Mouse (Mus musculus) ovary, postnatal 36 days (tissue): ENCODE measurements around the gene Ifna15.
"Not testable (repeated sequence)": the region's sequence is repeated elsewhere in the genome, so short reads cannot be mapped to it uniquely, and the experiment has no call there.

Experiments
- DNase-seq: peaks from one replicate; pipeline ENCODE4 v3.0.0; 2022; ENCODE audit warnings: low spot score, mixed read lengths

Gene Ifna15

DNA sequence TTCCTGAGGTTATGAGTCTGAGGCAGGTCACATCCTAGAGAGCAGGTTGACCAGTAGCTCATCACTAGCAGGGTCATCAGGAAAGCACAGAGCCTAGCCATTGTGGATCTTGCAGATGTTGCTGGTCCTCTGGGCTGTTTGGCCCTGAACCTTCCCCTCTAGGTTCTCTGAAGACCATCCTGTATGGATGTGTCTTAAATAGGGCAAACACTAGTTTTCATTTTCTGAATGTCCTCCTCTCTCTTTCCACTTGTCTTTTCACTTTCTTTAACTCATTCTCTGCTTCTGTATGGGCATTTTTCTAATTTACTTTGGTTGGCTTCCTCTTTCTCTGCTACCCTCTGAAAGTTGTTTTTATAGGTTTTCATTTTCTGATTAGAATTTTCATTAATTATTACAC lies at the start of gene Ifna15:
Gene Ifna15 (minus strand): TSS at position 101 of the 400 bp plus-strand sequence.
- DNase-seq = not testable (repeated sequence)

DNA sequence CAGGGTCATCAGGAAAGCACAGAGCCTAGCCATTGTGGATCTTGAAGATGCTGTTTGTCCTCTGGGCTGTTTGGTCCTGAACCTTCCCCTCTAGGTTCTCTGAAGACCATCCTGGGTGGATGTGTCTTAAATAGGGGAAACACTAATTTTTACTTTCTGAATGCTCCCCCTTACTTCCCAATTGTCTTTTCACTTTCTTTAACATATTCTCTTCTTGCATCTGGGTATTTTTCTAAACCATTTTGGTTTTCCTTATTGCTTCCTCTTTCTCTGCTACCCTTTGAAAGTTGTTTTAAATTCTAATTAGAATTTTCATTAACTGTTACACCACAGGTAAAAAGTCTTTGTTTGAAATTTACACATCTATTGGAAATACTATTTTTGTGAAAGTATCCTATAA lies 45.2 kb upstream of the Ifna15 start, which contains the start of gene Ifna12:
Gene Ifna12 (minus strand): TSS at position 101 of the 400 bp plus-strand sequence.
- no peak for DNase-seq

DNA sequence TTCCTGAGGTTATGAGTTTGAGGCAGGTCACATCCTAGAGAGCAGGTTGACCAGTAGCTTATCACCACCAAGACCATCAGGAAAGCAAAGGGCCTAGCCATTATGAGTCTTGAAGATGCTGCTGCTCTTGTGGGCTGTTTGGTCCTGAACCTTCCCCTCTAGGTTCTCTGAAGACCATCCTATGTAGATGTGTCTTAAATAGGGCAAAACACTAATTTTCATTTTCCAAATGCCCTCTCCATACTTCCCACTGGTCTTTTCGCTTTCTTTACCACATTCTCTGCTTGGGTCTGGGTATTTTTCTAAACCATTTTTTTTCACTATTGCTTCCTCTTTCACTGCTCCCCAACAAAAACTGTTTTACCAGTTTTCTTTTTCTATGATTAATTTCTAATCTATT lies 34.2 kb upstream of the Ifna15 start, which contains the start of gene Ifna9:
Gene Ifna9 (minus strand): TSS at position 101 of the 400 bp plus-strand sequence.
- no peak for DNase-seq

- no peak for DNase-seq
Measured at GRCm38 (mm10) chr4:88571698-88572097, 13.7 kb upstream of the Ifna15 start, which contains the start of gene Ifna14. Gene Ifna14, minus strand, starts transcription at chr4:88571798.

GRCm38 (mm10) chr4:88561791-88562190 lies 3.7 kb upstream of the Ifna15 start:
- no peak for DNase-seq

GRCm38 (mm10) chr4:88550161-88550945 lies 7.7 kb downstream of the Ifna15 start:
- DNase-seq = peak; percentile 74

DNA sequence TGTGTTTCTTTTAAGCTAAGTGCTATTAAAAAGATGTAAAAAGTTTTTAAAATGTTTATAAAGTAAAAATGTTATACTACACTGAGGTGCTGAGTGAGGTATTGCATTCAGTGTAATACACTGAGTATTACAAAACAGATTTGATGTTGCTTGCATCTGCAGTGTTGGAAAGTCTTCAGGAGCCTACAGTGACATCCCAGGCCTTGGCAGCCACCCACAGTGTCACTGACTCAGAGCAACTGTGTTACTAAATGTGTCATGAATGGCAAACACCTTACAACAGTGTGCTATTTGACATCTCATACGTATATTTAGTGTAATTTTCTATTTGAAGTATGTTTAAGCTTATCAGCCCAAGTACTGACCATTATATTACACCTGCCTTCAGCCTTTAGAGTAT lies 10.1 kb downstream of the Ifna15 start:
- no peak for DNase-seq

DNA sequence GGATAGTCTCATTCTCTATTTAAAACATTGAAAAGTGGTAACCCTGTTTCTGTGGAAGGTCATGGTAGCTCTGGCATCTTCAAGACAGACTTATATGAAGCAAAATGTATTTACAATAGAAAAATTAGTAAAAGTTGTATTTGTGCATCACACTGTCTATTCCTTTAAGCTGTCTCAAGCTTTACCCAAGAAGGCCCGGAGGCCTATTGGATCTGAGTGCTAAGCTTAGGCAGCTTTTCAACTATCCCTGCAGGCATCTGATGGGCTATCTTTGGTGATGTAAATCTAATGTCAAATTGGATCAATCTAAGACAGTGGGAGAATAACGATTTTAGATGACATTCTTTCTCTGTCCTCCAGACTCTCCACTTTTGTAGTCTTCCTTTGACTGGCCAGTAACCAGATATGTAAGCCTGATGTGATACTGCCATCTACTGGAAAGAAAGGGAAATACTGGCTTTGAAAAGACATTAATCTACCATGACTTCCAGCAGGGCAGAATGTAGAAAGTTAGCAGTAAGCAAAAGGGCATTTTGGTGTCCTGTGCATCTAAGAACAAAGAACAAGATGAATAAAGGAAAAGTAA lies 14.3 kb downstream of the Ifna15 start:
- DNase-seq = no peak

GRCm38 (mm10) chr4:88537328-88537727 lies 20.7 kb downstream of the Ifna15 start:
- no peak for DNase-seq

DNA sequence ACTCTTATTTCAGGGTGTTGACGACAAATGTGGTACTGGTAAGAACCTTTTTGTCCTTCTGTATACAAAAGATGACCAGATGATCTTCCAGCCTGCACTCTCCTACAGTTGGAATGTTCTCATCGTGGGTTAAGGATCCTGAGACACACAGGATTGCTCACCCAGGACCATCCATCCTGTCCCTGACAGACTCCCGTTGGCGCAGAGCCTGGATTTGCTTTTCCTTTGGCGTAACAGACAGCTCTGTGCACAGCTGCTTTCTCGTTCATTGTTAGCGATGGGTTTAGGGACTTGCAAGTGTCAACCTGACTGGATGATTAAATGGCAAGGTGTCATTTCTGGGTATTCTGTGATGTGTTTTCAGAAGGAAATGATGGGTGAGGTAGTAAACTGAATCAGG lies 21.4 kb downstream of the Ifna15 start:
- no peak for DNase-seq

DNA sequence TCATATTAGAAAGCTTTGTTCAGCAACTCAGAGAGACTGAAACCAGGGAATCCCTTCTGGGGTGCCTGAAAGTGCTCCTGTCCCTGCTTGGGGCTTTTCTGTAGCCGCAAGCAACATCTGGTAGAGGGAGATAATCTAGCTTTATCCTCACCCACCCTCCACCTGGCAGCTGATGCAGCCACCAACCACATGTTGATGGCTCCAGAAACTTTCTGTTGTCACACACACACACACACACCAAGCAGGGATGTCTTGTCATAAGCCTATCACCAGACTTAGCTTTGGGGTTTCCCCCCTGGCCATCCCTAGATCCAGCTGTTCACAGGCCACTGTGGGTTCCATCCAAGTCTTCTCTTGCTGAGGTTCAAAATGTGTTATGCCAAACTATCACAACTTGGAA lies 22.3 kb downstream of the Ifna15 start:
- no peak for DNase-seq

DNA sequence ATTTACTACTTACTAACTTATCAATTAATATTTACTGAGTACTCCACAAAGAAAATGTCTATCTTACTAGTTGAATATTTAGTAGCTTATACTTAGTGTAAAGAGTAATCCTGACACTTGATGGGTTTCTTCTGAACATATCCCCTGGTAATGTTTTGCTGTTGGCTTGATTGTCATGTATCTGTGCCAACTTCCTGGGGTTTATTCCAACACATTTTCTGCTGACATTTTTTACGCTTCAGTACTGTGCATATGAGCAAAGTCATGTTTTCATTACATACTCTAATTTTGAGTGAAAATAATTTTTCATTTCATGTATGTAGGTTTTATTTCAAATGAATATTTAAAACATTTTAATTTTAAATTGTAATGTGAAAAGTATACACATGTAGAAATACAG lies 23.1 kb downstream of the Ifna15 start:
- no peak for DNase-seq

GRCm38 (mm10) chr4:88533499-88533898 lies 24.5 kb downstream of the Ifna15 start:
- DNase-seq = no peak

- no peak for DNase-seq
Measured at GRCm38 (mm10) chr4:88530892-88531291, 27.2 kb downstream of the Ifna15 start.

DNA sequence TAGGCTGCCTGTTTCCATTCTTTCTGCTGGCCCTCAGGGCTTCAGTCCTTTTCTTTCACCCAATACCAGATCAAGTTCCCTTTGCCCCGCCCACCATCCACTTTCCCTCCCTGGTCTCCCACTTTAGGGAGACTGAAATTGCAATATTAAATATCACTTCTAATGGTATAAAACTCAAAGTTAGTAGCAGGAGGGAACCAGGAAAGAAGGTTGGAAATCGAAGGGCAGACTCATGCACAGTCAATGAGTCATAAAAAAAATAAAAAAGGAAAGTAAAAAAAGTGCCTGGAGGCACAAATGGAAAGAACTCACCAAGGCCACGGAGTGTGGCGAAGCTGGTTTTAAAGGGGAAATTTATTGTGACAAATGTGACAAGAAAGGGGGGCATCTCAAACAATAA lies 27.8 kb downstream of the Ifna15 start:
- no peak for DNase-seq

DNA sequence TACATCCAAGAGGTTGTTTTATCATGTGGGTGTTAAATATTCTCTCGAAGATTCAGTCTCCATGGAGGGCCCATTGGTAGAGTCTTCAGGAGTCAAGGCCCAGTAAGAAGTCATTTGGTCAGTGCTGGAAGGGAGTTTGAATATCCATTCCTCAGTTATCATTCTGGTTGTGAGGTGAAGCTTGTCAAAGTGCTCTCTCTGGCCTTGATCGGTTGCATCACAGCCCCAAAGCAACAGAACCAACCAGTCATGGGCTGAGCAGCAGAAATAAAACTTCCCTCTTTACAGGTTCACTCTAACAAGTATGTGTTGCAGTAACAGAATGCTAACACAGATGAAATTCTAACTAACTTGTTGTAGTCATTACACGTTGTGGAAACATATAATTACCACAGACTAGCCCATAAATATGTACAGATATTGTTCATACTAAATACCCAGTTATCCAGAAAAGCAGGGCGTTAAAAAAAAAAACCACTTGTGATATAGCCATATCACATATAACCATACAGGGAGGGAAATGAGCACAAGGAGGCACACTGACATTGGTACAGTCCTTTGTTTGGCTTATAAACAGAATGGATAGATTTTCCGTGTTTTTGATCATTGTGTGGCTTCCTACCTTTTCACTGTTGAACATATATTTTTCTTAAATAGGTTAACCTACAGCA lies 31.5 kb downstream of the Ifna15 start:
- DNase-seq = no peak

DNA sequence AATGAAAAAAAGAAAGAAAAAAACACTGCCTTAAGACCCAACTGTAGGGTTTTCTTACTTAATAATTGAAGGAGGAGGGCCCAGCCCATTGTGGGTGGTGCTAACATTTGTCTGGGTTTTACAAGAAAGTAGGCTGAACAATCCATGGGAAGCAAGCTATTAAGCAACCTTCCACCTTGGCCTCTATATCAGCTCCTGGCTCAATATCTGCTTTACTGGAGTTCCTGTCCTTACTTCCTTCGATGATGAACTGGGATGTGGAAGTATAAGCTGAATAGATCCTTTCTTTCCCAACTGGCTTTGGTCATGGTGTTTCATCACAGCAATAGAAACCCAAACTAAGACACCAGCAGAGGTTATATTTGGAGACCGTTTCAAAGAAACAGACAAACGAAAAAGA lies 32.7 kb downstream of the Ifna15 start:
- DNase-seq = no peak

DNA sequence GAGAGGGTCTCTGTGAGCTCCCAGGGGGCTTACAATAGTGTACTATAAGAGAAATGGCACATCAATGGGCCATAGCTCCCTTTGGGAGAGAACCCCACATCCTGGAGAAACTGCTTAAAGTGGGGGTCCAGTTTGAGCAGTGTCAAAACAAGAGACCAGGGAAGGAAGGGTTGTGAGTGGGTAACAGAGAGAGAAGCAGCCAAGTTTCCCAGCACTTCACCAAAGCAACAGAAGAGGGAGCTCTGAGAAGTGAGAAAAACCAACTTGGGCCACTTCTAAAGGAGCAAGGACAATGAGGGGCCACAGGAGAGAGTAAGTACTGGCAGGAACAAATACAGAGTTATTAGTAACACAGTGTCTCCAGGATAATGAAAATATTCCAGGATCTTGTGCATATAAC lies 34.8 kb downstream of the Ifna15 start:
- DNase-seq = no peak

GRCm38 (mm10) chr4:88522674-88523073 lies 35.4 kb downstream of the Ifna15 start, which contains the start of gene Ifnb1:
Gene Ifnb1, minus strand, starts transcription at chr4:88522774.
- DNase-seq = no peak

GRCm38 (mm10) chr4:88517957-88518356 lies 40.1 kb downstream of the Ifna15 start:
- no peak for DNase-seq

DNA sequence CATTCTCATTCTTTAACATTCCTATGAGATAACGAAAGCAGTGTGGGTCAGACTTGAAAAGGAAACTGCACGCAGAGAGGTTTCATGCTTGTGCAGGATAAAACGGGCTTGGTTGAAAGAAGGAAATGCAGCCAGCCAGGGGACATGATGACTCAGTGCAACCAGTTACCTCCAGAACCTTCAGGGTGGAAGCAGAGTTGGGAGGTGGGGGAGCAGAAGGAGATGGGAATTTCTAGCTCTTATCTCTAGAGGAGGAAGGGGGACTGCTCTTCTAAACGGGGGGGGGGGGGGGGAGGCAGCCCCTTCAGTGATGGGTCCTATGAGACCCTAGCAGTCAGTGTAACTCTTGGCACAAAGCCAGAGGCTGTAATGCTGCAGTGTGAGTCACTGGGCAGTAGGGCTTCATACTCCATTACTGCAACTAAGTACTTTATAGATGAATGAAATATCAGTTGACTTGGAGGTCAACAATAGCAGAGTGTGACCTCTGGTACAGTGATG lies 42.3 kb downstream of the Ifna15 start:
- peak; percentile 8 for DNase-seq

DNA sequence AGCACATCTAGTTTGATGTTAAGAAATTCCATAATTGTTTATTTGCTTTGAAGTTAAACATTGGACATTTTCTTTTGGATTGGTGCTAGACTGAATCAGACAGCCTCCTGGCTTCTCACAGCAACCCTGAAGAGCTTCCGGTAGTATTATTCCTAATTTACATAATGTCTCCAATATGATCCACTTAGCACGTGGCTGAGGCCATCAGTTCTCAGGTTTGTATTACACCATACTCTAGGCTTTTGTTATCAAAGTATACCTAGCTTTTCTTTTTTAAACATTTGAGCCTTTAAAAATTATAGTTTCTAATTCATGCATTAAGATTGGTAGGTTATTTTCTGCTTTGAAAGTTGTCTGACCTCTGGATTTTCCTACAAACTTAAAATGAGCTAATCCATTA lies 42.8 kb downstream of the Ifna15 start:
- no peak for DNase-seq

DNA sequence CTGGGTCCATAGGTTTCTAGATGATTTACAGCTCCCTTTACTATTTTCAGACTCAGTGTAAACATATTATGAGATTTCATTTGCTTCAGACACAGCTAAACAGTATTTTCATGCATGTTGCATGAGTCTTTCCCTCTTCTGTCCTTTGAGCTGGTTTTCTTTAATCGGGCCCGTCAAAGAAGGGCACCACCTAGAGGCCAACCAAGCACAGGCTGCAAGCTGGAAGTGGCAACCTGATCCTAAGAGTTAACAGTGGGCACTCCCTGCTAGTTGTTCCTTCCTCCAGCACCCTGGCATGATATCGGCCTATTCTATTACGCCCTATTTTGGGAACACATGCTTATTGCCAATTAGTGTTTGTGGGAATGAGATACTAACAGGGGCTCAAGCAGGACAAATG lies 43.6 kb downstream of the Ifna15 start:
- peak; percentile 45 for DNase-seq
